Mouse (Mus musculus) spleen, postnatal 10 days (tissue): ENCODE measurements around the gene Cnnm1.

ENCODE experiments used
- DNase-seq, 2 experiments: peaks; one replicate each; pipeline ENCODE4 v3.0.0; 2021 to 2022; ENCODE audit warnings: low spot score in 2 of 2

The Cnnm1 gene

DNA sequence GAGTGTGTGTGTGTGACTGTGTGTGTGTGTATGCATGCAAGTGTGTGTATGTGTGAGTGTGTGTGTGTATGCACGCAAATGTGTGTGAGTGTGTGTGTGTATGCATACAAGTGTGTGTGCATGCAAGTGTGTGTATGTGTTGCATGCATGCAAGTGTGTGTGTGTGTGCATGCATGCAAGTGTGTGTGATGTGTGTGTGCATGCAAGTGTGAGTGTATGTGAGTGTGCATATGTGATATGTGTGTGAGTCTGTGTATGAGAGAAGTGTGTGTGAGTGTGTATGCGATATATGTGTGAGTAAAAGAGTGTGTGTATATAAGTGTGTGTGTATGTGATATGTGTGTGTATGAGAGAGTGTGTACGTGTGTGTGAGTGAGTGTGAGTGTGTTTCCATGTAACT is 95.1 kb downstream of the Cnnm1 start:
- DNase-seq: no peak

DNA sequence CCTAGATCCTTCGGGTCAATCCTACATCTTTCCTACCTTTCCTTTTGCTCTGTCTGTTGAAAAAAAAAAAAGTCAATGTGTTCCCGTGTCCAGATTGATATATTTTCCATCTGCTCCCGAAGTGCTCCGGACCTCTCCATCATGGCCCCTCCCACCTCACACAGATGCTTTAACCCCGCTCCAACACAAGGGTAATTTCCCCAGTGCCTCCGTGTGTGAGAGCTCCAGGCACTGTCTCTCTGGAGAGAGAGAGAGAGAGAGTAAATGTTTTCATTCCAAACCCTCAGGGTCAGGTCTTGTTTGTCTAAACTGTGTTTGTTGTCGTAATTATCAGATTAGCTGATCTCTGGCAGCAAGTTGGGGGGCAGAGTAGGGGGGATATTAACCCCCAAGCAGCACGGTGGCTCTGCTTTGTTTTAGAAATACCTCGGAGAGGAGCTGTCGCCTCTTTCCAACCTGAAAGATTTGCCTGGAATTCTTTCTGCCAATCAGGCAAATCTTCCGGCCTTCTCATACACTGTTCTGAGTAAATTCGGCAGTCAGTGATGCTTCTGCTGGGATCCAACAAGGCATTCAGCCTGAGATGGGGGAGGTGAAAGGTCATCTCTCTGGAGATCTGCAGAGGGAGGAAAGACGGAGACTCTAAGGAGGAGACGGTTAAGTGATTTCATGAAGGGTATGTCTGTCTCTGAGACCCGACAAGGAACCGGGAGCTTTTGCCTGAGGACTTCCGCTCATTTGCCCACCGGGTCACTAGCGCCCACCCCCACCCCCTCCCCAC is 106.3 kb downstream of the Cnnm1 start:
- no peak for DNase-seq
